Mouse (Mus musculus) heart, postnatal 0 days (tissue): ENCODE data around the gene Apc2. TPM values are rescaled to one million over a fixed set of nuclear protein-coding genes. Genes with fewer than 3 reads are reported as not detected.
A peak's percentile ranks its signal among the peaks of the same experiment; 100 is the strongest.
"Not testable (repeated sequence)": the region's sequence is repeated elsewhere in the genome, so short reads cannot be mapped to it uniquely, and the experiment has no call there.

ENCODE experiments used
- ATAC-seq: fragments of 200-750 bp; cut with Nextera tagmentation; 2 replicates; pipeline ENCODE4 v1.8.0; 2017; ENCODE audit warnings: low read depth, moderate number of reproducible peaks, moderate library complexity; ENCODE audit not compliant: insufficient read depth
- DNase-seq: peaks from one replicate; pipeline ENCODE4 v3.0.0-alpha.2; 2016; ENCODE audit warnings: low spot score
- H3K27ac ChIP-seq: fragments of 300-500 bp; sonication (generic); 2 replicates; pipeline ENCODE4 v1.5.1; 2014; ENCODE audit warnings: low read depth, mild to moderate bottlenecking
- H3K27me3 ChIP-seq: fragments of 300-500 bp; sonication (generic); 2 replicates; pipeline ENCODE4 v1.6.1; 2014; ENCODE audit warnings: low read length, mixed read lengths; ENCODE audit not compliant: control insufficient read depth, insufficient read depth
- H3K36me3 ChIP-seq: fragments of 300-500 bp; sonication (generic); replicated peaks from 2 replicates; pipeline ENCODE4 v1.6.1; 2014; ENCODE audit warnings: low read length, mixed read lengths; ENCODE audit not compliant: control insufficient read depth, insufficient read depth
- H3K4me1 ChIP-seq: fragments of 300-500 bp; sonication (generic); 2 replicates; pipeline ENCODE4 v1.6.1; 2014; ENCODE audit warnings: antibody characterized with exemption; ENCODE audit not compliant: control insufficient read depth, insufficient read depth
- H3K4me2 ChIP-seq: fragments of 300-500 bp; sonication (generic); 2 replicates; pipeline ENCODE4 v1.6.1; 2014; ENCODE audit warnings: low read depth, mild to moderate bottlenecking, low read length, moderate library complexity
- H3K4me3 ChIP-seq: fragments of 300-500 bp; sonication (generic); 2 replicates; pipeline ENCODE4 v1.5.1; 2014; ENCODE audit warnings: low read depth, low read length
- H3K9ac ChIP-seq: fragments of 300-500 bp; sonication (generic); replicated peaks from 2 replicates; pipeline ENCODE4 v1.6.1; 2014; ENCODE audit warnings: low read depth, low read length, mixed read lengths
- H3K9me3 ChIP-seq: fragments of 300-500 bp; sonication (generic); replicated peaks from 2 replicates; pipeline ENCODE4 v1.6.1; 2016; ENCODE audit warnings: low read length; ENCODE audit not compliant: control insufficient read depth
- CTCF ChIP-seq: IDR thresholded peaks from 2 replicates; pipeline ENCODE4 v1.5.1; 2016; ENCODE audit warnings: antibody characterized with exemption, control low read depth, low read depth
- EP300 ChIP-seq: IDR thresholded peaks from 2 replicates; pipeline ENCODE4 v1.6.1; 2016; ENCODE audit warnings: antibody characterized with exemption, low read depth
- WGBS: fragments of 180-500 bp; shearing (Covaris S2); extraction: QIAGEN DNeasy Blood & Tissue Kit; methylation state at CpG from one replicate; pipeline ENCODE4 v1.1.7; 2014; 5-methylcytosine and 5-hydroxymethylcytosine counted together
- polyA plus RNA-seq: library from polyadenylated mRNA; unstranded; fragments of >200 nt; fragmentation: Nextera tagmentation; extraction: Ambion mirVana; gene quantifications from 2 replicates; pipeline ENCODE4 v1.2.1, GENCODE M21; 2015
- total RNA-seq: library from RNA; depleted of rRNA; stranded (reverse); fragments of >200 nt; gene quantifications from 2 replicates; pipeline ENCODE4 v1.2.3, GENCODE M21; 2014; ENCODE audit warnings: low replicate concordance; rRNA removed

Gene Apc2
- total RNA-seq (1.4 and 3.4 TPM in 2 replicates), polyA plus RNA-seq (0.77 and 0.83 TPM in 2 replicates)

GRCm38 (mm10) chr10:80295618-80296425 lies at the start of gene Apc2:
Gene Apc2 (plus strand): TSS chr10:80295977.
- no peak within 1 kb of the TSS; the same call in 1 of the 2 replicates for H3K27ac ChIP-seq
- peak within 1 kb of the TSS; percentile 37 for H3K9ac ChIP-seq
- TF ChIP-seq EP300 (no peak), CTCF (peak; percentile 61)
- H3K4me2 ChIP-seq: peak within 1 kb of the TSS; percentile 64
- DNase-seq (peak; percentile 72), ATAC-seq (peak; percentile 19; the same call in 1 of the 2 replicates)
- H3K36me3 ChIP-seq: peaks cover 14% of the 10 kb centered on the region
- WGBS: 4% methylated on average over 25 of the region's 26 CpGs
- 0 out of 2 replicates have a peak, but pooled peaks cover 4% of the 10 kb centered on the region for H3K4me1 ChIP-seq
- H3K9me3 ChIP-seq: no peaks in the 10 kb centered on the region
- H3K4me3 ChIP-seq: peak within 1 kb of the TSS; percentile 43
- peaks cover 33% of the 10 kb centered on the region for H3K27me3 ChIP-seq

- Histone ChIP-seq H3K27me3 (no peaks in the 10 kb centered on the region), H3K4me1 (peaks cover 7% of the 10 kb centered on the region; the same call in 1 of the 2 replicates), H3K4me3 (no peak overlapping the region), H3K27ac (no peak overlapping the region), H3K9me3 (no peaks in the 10 kb centered on the region), H3K9ac (no peak overlapping the region), H3K36me3 (peaks cover 21% of the 10 kb centered on the region), H3K4me2 (no peak overlapping the region)
- 52% methylated on average over 6 of the region's 6 CpGs for WGBS
- DNase-seq (peak; percentile 46), ATAC-seq (no peak)
- TF ChIP-seq CTCF (peak; percentile 53), EP300 (no peak)
These were observed 47.9 kb upstream of the Apc2 start for GRCm38 (mm10) chr10:80247849-80248248.

- not testable (repeated sequence) for H3K27ac ChIP-seq
These were observed 47.3 kb upstream of the Apc2 start for GRCm38 (mm10) chr10:80248437-80248836.

GRCm38 (mm10) chr10:80248971-80249640 lies 46.7 kb upstream of the Apc2 start, which contains the start of gene Ndufs7:
Gene Ndufs7 (plus strand): TSS chr10:80249121.
- Histone ChIP-seq H3K4me1 (peaks cover 7% of the 10 kb centered on the region; the same call in 1 of the 2 replicates), H3K4me2 (peak within 1 kb of the TSS; percentile 79), H3K4me3 (peak within 1 kb of the TSS; percentile 72), H3K27ac (peak within 1 kb of the TSS; percentile 92), H3K9me3 (no peaks in the 10 kb centered on the region), H3K27me3 (no peaks in the 10 kb centered on the region), H3K36me3 (peaks cover 20% of the 10 kb centered on the region), H3K9ac (peak within 1 kb of the TSS; percentile 90)
- under 1% methylated on average over 53 of the region's 53 CpGs for WGBS
- ATAC-seq (peak; percentile 90), DNase-seq (peak; percentile 92)
- TF ChIP-seq CTCF (no peak; the same call in 1 of the 2 replicates), EP300 (peak; percentile 92; the same call in 1 of the 2 replicates)

More at GRCm38 (mm10) chr10:80248437-80248836, 47.3 kb upstream of the Apc2 start:
- not testable (repeated sequence) for ATAC-seq, H3K27me3 ChIP-seq, H3K9ac ChIP-seq, H3K4me1 ChIP-seq, H3K9me3 ChIP-seq, DNase-seq
- WGBS: 52% methylated on average over 3 of the region's 3 CpGs
- Histone ChIP-seq H3K4me3 (peak overlapping the region; percentile 72), H3K36me3 (peaks cover 20% of the 10 kb centered on the region), H3K4me2 (peak overlapping the region; percentile 47)

- H3K4me3 ChIP-seq: peak overlapping the region; percentile 72
- H3K27ac ChIP-seq: peak overlapping the region; percentile 92
- peak overlapping the region; percentile 79 for H3K4me2 ChIP-seq
- no peaks in the 10 kb centered on the region for H3K27me3 ChIP-seq
- ATAC-seq: no peak
- DNase-seq: no peak
- H3K4me1 ChIP-seq: peaks cover 7% of the 10 kb centered on the region; the same call in 1 of the 2 replicates
- no peaks in the 10 kb centered on the region for H3K9me3 ChIP-seq
- WGBS: 24% methylated on average over 2 of the region's 2 CpGs
- TF ChIP-seq CTCF (no peak), EP300 (no peak)
- peak overlapping the region; percentile 90 for H3K9ac ChIP-seq
- H3K36me3 ChIP-seq: peaks cover 24% of the 10 kb centered on the region
These were observed 45.7 kb upstream of the Apc2 start for GRCm38 (mm10) chr10:80250059-80250458.
